Mouse (Mus musculus): ENCODE results near the gene Sema5b.

Gene Sema5b

DNA sequence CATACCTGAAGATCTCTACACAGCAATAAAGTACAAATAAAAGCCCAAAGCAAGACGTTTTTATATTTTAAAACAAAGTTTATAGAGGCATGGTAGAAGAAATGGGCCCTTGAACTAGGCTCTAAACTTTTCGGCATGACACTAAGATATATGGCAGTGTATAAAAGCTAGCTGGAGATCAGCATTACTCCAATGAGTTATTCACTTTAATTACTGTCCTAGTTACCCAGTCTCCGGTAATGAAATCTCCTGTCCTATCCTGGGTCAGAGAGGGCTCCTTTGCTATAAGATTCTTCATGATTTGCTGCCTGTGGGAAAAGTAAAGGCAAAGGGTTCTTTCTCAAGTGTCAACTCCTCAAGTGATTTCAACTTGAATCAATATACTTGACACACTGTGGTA, 98.6 kb downstream of the Sema5b start:
- DNase-seq (ENCODE audit: low spot score) = no peak

DNA sequence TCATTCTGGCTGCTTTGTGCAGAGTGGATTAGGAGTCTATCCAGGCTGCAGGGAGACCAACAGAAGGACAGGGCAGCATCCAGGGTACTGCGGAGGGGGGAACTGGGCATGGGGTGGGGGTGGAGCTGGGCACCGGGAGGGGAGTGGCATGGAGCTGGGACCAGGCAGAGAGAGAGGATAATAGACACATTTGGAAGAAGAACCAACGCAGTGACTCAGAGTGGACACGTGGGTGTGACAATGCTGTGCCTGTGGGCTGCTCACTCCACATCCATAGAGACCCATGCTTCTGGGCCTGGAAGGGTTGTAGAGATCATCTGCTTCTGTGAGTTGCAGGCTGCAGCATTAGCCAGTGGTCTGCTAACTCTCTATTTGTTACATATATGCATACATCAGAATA, 107.9 kb downstream of the Sema5b start:
- DNase-seq (ENCODE audit: low spot score) = no peak

GRCm38 (mm10) chr16:35652206-35652605, 111.3 kb downstream of the Sema5b start:
- DNase-seq (ENCODE audit: low spot score) = no peak

GRCm38 (mm10) chr16:35652706-35653105, 111.8 kb downstream of the Sema5b start:
- no peak for DNase-seq (ENCODE audit: low spot score)

GRCm38 (mm10) chr16:35653951-35654350, 113.0 kb downstream of the Sema5b start:
- no peak for DNase-seq (ENCODE audit: low spot score)

GRCm38 (mm10) chr16:35660222-35660621, 119.3 kb downstream of the Sema5b start:
- no peak for DNase-seq (ENCODE audit: low spot score)

GRCm38 (mm10) chr16:35663831-35664414, 123.0 kb downstream of the Sema5b start:
- no peak for DNase-seq (ENCODE audit: low spot score)

DNA sequence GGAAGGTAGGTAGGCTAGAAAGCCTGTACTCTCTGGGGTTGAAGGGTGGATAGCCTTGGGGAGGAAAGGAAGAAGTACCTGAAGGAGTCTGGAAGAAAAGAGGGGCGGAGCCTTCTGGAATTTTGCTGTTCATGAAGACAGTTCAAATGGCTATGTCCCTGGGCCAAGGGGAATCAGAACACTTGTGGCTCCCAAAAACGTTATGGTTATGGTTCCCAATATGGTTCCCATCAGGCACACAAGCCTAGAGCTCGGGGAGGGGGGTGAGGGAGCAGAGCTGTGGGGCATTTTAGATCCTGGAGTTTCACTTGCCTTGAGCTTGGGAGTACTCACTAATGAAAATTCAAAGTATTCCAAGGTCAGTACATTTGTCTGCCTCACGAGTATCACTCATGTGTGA, 123.9 kb downstream of the Sema5b start:
- DNase-seq (ENCODE audit: low spot score) = no peak

- no peak for DNase-seq (ENCODE audit: low spot score)
Measured at GRCm38 (mm10) chr16:35677511-35678113, 136.7 kb downstream of the Sema5b start.

DNA sequence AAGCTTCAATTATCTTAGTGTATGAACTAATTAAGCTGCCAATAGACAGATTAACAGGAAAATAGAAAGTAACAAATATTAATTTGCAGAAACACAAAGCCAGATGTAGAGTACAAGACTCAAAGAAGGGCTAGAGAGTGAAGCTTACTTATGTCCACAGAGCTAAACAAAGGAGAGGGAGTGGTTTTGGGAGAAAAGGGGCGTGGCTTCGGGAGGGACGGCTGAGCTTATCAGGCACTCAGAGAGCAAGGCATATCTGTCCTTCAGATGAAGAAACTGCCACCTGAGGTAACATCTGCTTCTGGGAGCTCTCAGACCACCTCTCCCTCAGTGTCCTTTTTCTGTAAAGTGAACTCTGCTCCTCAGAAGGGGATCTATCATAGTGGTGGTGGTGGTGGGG, 137.5 kb downstream of the Sema5b start:
- DNase-seq (ENCODE audit: low spot score) = no peak

- DNase-seq (ENCODE audit: low spot score) = no peak
Measured at GRCm38 (mm10) chr16:35681327-35682108, 140.6 kb downstream of the Sema5b start.

GRCm38 (mm10) chr16:35685027-35685426, 144.1 kb downstream of the Sema5b start:
- DNase-seq (ENCODE audit: low spot score) = no peak

- no peak for DNase-seq (ENCODE audit: low spot score)
Measured at GRCm38 (mm10) chr16:35686491-35686890, 145.5 kb downstream of the Sema5b start.

- DNase-seq (ENCODE audit: low spot score) = no peak
Measured at GRCm38 (mm10) chr16:35691606-35692005, 150.7 kb downstream of the Sema5b start.

GRCm38 (mm10) chr16:35694250-35694846, 153.4 kb downstream of the Sema5b start:
- no peak for DNase-seq (ENCODE audit: low spot score)

- DNase-seq (ENCODE audit: low spot score) = no peak
Measured at GRCm38 (mm10) chr16:35696103-35696502, 155.2 kb downstream of the Sema5b start.

DNA sequence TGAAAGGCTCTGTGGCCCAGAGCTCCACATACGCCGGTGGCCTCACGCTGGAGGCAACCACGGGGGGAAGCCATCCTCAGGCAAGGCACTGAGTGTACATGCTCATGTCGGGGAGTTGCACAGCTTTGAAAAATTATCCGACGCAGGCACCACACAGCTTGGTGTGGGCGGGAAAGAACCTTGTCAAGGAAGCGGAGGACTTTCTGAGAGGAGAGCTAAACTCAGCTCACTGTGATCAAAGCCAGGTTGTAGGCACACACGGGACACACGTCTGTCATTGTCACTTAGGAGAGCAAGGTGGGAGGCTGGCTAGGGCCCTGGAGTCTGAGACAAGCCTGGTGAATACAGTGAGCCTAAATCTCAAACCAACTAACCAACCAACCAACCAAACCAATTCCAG, 160.9 kb downstream of the Sema5b start:
- DNase-seq (ENCODE audit: low spot score) = no peak

DNA sequence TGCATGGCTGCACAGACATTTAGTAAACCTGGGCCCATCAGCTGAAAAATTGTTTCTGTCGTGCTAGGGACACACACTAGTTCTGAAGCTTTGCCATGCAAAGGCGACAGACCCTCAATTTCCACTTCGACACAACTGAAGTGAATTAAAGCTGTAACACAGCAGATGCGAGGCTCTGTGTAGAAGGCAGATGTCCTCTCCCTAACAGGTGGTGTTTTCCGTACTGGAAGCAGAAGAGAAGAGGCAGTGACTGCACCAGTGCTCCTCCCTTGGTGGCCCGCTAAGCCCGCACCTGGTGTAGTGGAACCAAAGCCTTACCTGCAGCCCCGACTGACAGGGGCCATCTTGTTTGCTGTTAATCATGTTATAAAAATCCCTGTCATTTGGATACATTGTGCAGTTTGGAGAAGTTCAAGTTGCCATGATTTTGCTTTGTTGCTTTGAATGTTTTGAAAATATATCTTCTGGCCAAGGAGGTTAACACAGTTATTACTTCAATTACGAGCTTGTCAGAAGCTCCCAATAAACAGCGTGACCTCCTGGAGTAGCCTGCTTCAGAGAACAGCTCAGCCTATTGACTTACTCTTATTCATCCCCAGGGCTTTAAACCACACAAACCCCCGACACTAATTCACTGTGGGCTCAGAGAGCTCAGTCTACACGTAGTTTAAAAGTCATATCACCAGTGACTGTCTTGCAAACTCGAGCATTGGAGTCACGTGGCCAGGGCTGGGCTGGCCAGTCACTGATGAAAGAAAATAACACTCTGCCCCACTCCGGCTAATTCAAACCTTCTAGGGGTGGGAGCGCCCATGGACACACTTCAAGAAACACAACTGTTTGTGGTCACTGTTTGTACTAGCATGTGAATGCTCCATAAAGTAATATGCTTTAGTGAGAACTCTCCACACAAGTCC, 163.1 kb downstream of the Sema5b start:
- DNase-seq (ENCODE audit: low spot score) = no peak

- DNase-seq (ENCODE audit: low spot score) = no peak
Measured at GRCm38 (mm10) chr16:35704796-35705195, 163.9 kb downstream of the Sema5b start.

DNA sequence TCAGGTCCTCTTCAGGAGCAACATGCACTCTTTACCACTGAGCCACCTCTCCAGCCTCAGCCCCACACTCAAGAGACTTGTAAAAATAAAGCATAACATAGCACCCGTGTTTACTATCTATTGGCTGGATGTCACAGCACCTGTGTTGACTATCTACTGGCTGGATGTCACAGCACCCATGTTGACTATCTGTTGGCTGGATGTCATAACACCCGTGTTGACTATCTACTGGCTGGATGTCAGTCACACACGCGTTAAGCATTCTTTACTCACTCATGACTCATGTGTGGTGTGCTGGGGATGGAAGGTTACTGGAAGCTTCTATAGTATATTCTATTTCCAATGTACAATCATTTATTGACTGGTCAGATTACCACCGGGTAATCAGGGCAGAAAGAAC, 166.1 kb downstream of the Sema5b start:
- DNase-seq (ENCODE audit: low spot score) = no peak

GRCm38 (mm10) chr16:35711004-35711403, 170.1 kb downstream of the Sema5b start:
- no peak for DNase-seq (ENCODE audit: low spot score)

GRCm38 (mm10) chr16:35713606-35714005, 172.7 kb downstream of the Sema5b start:
- no peak for DNase-seq (ENCODE audit: low spot score)
